Mouse (Mus musculus) embryonic fibroblast, embryonic 13.5 days (primary cell): Measurements from ENCODE around the gene Ccl22.

Experiments used
- CTCF ChIP-seq: IDR thresholded peaks from 2 replicates; pipeline ENCODE4 v1.5.1; 2011; ENCODE audit warnings: mild to moderate bottlenecking, control low read depth, low read length, moderate library complexity, borderline replicate concordance; ENCODE audit not compliant: insufficient read depth
- POLR2A ChIP-seq: IDR thresholded peaks from 2 replicates; pipeline ENCODE4 v1.6.1; 2011; ENCODE audit warnings: low read depth, mild to moderate bottlenecking, control low read depth, low read length, moderate library complexity

- TF ChIP-seq CTCF (no peak), POLR2A (no peak)
Measured at GRCm38 (mm10) chr8:94776346-94776745, 31.0 kb downstream of the Ccl22 start.
